Mouse (Mus musculus): Measurements from ENCODE around the gene Igsf9b. TPM values are rescaled to one million over a fixed set of nuclear protein-coding genes. Genes with fewer than 3 reads are reported as not detected.

Gene Igsf9b
- total RNA-seq, 2 experiments from 2014 or later, result 71.0 to 72.1 TPM

DNA sequence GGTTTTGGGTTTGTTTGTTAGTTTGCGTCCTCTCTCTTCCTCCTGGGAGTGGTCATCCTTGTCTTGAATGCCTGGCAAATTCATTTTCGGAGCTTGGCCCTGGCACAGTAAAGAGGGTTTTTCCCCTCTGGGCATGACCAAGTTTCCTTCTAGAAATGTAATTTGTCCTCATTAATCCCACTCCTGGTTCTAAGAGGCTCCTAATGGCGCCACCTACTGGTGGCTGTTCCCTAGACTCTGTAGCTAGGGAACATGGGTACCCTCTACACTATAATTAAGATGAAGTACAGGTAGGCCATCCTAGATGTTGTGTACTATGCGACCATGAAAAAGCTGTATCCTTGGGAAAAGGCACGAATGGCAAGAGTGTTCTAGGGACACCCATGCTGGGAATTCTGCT is 11.6 kb upstream of the Igsf9b start:
- DNase-seq (ENCODE audit: extremely low spot score in 1 of 2, low spot score in 2 of 2), result peak in 1 of 2 experiments; percentile 51
- intact Hi-C loops (cut with DNase I), result no loop called here

DNA sequence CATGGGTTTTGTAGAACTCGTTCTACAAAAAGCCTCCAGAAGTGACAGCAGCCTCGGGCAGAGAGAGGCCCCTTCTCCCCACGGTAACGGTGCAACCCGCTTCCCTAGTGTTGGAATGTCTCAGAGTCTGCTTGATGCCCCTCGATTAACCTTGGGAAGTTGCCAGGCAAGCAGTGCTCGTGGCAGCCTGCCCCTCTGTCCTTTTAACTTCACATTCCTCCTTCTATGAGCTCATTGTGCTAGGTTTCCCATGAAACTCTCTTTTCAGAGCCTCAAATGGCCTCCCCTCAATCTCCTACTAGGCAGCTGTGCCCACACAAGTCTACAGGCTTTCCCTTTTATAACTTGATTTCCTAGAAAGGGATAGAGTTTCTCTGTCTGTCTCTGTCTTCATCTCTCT is 10.6 kb upstream of the Igsf9b start:
- DNase-seq (ENCODE audit: extremely low spot score in 1 of 2, low spot score in 2 of 2), result peak; percentile 68 to 76
- intact Hi-C loops (cut with DNase I), result no loop called here

- intact Hi-C loops (cut with DNase I), result no loop called here
- DNase-seq (ENCODE audit: extremely low spot score in 1 of 2, low spot score in 2 of 2), result peak in 1 of 2 experiments; percentile 46
Observed at GRCm38 (mm10) chr9:27289543-27290308, 9.3 kb upstream of the Igsf9b start.

GRCm38 (mm10) chr9:27294380-27294779 is 4.6 kb upstream of the Igsf9b start:
- no peak for DNase-seq (ENCODE audit: extremely low spot score in 1 of 2, low spot score in 2 of 2)
- intact Hi-C loops (cut with DNase I), result no loop called here

- intact Hi-C loops (cut with DNase I), result loop anchor here (5.0 kb wide), 1 partner anchor 107 kb away; no protein-coding TSS in a partner anchor
- DNase-seq (ENCODE audit: extremely low spot score in 1 of 2, low spot score in 2 of 2), result no peak
Observed at GRCm38 (mm10) chr9:27299286-27300187, 533 bp downstream of the Igsf9b start.

DNA sequence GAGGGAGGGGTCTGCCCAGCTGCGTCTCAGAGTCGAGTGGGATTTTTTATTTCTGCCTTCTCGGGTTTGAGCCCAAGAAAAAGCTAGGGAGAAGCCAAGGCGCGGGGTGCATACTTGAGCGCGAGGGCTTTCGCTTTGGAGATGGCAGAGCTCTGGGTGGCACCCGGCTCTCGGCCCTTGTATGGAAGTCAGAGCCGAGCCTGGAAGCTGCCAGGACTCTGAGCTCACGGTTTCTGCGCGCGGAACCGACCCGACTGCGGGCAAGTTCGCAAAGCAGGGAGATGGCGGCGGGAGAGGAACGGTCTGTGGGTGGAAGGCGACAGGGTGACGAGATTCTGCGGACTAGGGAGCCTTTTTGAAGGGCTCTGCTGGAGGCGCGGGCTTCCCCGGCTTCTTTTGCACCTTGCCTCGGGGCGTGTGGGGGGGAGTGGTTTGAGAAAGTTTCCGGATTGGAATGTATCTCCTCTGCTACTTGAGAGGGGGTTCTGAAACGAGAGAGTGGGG is 1.2 kb downstream of the Igsf9b start:
- DNase-seq (ENCODE audit: extremely low spot score in 1 of 2, low spot score in 2 of 2), result no peak
- intact Hi-C loops (cut with DNase I), result loop anchor here (5.0 kb wide), 1 partner anchor 108 kb away; no protein-coding TSS in a partner anchor

GRCm38 (mm10) chr9:27300698-27301097 is 1.7 kb downstream of the Igsf9b start:
- intact Hi-C loops (cut with DNase I), result loop anchor here (5.0 kb wide), 1 partner anchor 108 kb away; no protein-coding TSS in a partner anchor
- DNase-seq (ENCODE audit: extremely low spot score in 1 of 2, low spot score in 2 of 2), result no peak

DNA sequence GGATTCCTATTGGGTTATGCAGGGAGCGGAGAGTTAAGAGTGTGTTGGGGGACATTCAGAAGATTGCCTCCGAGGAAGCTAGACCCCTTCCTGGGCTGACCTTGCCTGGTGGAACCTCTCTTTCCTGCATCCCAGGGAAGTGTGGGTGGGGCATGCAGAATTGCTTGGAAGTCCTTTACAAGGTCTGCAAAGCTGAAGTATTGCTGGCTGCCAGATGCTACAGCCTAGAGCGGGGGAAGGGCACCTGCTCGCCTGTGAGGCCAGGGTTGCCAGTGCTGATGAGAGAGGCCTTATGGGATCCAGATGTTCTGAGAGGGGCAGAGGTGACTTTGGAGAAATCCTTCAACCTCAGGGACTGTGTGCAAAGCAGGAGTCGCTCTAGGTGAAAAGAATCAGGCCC is 2.5 kb downstream of the Igsf9b start:
- intact Hi-C loops (cut with DNase I), result loop anchor here (5.0 kb wide), 1 partner anchor 109 kb away; no protein-coding TSS in a partner anchor
- no peak for DNase-seq (ENCODE audit: extremely low spot score in 1 of 2, low spot score in 2 of 2)

GRCm38 (mm10) chr9:27302291-27302690 is 3.3 kb downstream of the Igsf9b start:
- DNase-seq (ENCODE audit: extremely low spot score in 1 of 2, low spot score in 2 of 2), result no peak
- intact Hi-C loops (cut with DNase I), result loop anchor here (5.0 kb wide), 1 partner anchor 110 kb away; no protein-coding TSS in a partner anchor

DNA sequence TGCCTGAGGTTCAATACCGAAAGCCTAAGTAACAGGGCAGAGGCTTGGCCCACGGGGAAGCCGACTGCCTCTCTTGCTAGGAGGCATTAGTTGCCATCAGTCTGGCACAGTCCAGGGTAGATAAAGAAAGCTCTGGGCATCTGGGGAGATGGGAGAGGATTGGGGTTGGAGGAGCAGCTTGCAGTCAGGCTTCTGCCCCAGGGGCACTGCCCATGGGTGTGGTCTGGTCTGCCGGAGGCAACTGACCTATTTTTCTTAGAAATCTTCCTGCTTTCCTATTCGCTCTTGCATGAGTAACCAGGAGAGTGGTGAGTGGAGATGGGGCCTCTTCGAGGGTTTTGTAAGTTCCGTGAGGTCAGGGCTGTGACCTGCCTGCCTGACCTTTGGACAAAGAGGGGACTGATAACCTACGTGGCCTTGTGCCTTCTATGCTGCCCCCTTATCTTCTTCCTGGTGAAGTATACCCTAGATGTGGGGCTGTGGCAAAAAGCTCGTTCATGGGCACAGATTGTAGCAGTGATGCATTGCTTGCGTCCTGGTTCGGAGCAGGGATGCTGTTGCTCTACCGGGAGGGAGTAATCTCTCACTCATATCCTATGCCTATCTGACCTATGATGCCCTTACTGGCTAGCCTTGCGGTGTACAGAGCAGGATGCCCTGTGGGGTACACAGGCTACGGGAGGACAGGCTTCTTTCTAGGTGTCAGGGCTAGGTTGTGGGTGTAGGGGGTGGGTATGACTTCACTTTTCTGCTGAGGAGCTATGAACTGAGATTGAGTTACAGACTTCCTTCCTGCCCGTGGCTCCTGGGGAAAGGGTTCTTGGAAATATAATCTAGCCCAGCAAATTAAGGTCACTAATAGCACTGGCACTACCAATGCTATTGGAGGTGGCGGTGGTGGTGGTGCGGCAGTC is 4.8 kb downstream of the Igsf9b start:
- DNase-seq (ENCODE audit: extremely low spot score in 1 of 2, low spot score in 2 of 2), result no peak

DNA sequence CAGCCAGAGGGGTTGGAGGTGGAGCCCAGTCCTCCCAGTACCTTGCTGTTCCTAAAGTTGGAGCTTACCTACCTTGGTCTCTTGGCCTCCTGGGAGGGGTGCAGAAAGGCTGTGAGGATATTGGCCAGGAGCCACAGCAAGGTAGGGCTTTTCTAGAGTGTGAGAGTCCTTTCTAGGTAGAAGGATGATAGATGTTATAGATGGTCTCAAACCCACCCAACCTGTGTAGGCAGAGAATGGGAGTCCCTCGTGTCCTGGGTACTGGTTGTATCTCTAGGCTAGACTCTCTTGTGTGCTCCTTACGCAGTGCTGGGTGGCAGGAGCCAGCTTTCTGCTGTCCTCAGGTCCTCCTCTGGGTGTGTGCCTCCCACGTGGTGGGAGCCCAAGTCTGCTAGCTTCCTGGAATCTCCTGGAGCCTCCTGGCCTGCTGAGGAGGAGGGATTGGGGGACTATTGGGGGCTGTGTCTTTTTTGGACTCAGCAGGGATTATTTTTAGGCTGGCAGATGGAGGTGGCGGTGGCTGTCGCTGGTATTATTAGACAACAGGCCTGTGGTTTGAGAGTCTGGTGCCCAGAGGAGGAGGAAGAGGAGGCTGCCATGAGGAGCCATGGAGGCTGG is 5.6 kb downstream of the Igsf9b start:
- no peak for DNase-seq (ENCODE audit: extremely low spot score in 1 of 2, low spot score in 2 of 2)
- intact Hi-C loops (cut with DNase I), result loop anchor here (5.0 kb wide), 1 partner anchor 112 kb away; no protein-coding TSS in a partner anchor

More for the DNA sequence above, 4.8 kb downstream of the Igsf9b start:
- intact Hi-C loops (cut with DNase I), result loop anchor here (5.0 kb wide), 1 partner anchor 112 kb away; no protein-coding TSS in a partner anchor

DNA sequence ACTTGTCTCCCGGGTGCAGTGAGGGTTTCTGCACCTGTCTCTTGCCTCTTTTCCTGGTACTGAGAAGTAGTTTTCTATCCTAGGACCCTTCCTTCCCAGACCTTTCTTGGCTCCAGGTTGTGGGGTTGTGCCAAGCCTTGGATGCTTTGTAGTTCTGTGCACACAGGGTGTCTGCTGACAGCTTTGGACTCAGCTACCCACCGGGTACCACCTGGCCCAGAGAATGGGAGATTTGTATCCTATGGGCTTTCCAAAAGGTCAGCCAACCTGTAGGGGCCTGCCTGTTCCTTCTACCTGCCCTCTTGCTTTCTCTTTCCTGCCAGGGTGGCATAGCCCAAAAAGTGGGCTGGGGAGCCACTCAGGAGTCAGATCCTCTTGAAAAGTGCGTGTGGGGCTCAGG is 6.5 kb downstream of the Igsf9b start:
- intact Hi-C loops (cut with DNase I), result no loop called here
- no peak for DNase-seq (ENCODE audit: extremely low spot score in 1 of 2, low spot score in 2 of 2)

- no peak for DNase-seq (ENCODE audit: extremely low spot score in 1 of 2, low spot score in 2 of 2)
- intact Hi-C loops (cut with DNase I), result no loop called here
Observed at GRCm38 (mm10) chr9:27306642-27307041, 7.6 kb downstream of the Igsf9b start.

DNA sequence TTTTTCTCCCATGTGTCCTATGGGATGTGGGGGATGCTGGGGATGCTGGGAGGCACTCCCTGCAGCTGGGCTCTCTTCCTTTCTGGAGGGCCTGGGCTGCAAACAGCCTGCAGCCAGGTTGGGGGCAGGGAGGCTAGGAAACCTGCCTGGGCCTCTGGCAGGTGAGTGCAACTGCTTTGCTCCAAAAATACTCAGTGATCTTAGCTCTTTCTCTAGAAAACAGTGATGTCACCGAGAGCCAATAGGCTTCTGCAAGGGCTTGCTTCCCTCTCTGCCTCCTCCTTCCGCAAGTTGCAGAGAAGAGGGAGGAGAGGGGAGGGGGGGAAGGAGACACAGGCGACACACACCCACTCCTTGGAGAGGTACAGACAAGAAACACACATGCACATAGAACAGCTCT is 8.3 kb downstream of the Igsf9b start:
- intact Hi-C loops (cut with DNase I), result no loop called here
- DNase-seq (ENCODE audit: extremely low spot score in 1 of 2, low spot score in 2 of 2), result peak in 1 of 2 experiments; percentile 68

DNA sequence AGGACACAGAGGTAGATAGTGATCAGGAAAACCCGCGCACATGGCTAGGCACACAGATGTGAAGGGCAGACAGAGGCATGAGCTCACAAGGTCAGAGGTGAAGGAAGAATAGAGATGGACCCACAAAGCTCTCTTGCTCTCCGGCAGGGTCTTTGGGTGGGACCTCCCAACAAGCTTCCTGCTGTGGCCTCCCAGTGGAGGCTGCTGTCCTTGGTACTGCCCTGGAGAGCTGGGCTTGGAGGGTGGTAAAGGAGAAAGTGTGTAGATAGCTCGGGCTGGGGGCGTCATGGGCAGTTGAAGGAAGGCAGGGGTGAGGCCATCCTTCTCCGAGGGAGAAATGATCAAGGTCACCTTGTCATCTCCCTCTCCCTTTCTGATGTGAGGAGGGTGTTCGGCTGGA is 9.0 kb downstream of the Igsf9b start:
- intact Hi-C loops (cut with DNase I), result no loop called here
- no peak for DNase-seq (ENCODE audit: extremely low spot score in 1 of 2, low spot score in 2 of 2)

DNA sequence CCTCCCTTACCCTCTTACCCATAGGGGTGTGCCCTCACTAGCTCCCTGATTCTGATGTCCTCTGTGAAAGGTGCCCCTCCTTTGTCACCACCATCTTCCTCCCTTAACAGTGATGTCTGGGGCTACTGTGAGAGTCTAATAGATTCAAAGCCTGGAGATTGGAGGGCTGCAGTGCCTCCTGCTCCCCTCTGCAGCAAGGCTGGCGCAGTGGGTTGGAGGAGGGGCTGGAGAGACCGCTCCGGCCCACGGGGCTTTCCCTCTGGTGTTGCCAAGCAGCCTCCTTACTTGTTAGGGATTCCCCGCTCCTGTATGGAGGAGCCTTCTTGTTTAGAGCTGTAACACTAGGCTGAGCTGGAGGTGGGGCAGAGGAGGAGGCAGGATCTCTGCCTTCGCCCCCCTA is 9.6 kb downstream of the Igsf9b start:
- intact Hi-C loops (cut with DNase I), result no loop called here
- DNase-seq (ENCODE audit: extremely low spot score in 1 of 2, low spot score in 2 of 2), result peak in 1 of 2 experiments; percentile 84

- no peak for DNase-seq (ENCODE audit: extremely low spot score in 1 of 2, low spot score in 2 of 2)
- intact Hi-C loops (cut with DNase I), result no loop called here
Observed at GRCm38 (mm10) chr9:27310005-27310404, 11.0 kb downstream of the Igsf9b start.

DNA sequence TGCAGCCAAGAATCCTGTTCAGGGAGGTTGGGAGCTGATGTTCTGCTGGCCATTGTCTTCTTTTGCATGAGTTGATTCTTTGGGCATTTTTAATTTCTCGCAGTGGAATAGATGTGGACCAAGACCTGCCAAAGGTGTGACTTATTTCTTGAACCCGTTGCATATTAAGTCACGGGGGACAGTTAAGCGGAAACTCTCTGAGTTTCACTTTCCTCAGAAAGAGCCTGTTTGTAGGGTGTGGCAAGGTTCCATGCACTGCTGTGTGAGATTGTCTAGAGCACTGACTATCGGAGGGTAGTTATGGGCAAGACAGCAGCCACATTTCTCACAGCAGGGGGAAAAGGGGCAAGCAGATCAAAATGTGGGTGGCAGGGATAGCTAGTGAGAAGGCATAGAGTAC is 14.4 kb downstream of the Igsf9b start:
- DNase-seq (ENCODE audit: extremely low spot score in 1 of 2, low spot score in 2 of 2), result peak in 1 of 2 experiments; percentile 11
- intact Hi-C loops (cut with DNase I), result no loop called here

Data from left cerebral cortex, postnatal 10 days (tissue).